Mouse (Mus musculus) stomach, embryonic 16.5 days (tissue): Measurements from ENCODE around the gene Cd164. TPM values are rescaled to one million over a fixed set of nuclear protein-coding genes. Genes with fewer than 3 reads are reported as not detected.

Source experiments
- ATAC-seq: fragments of 200-750 bp; cut with Nextera tagmentation; 2 replicates; pipeline ENCODE4 v1.8.0; 2017; ENCODE audit warnings: moderate number of reproducible peaks, moderate TSS enrichment; ENCODE audit not compliant: insufficient read depth, low FRiP score
- H3K27ac ChIP-seq: fragments of 300-500 bp; sonication (generic); 2 replicates; pipeline ENCODE4 v1.5.1; 2014; ENCODE audit warnings: low read length
- H3K27me3 ChIP-seq: fragments of 300-500 bp; sonication (generic); 2 replicates; pipeline ENCODE4 v1.6.1; 2014; ENCODE audit warnings: low read length, control low read depth, mixed read lengths; ENCODE audit not compliant: control insufficient read depth, insufficient read depth
- H3K36me3 ChIP-seq: fragments of 300-500 bp; sonication (generic); 2 replicates; pipeline ENCODE4 v1.6.1; 2014; ENCODE audit warnings: low read length; ENCODE audit not compliant: control insufficient read depth, insufficient read depth
- H3K4me1 ChIP-seq: fragments of 300-500 bp; sonication (generic); 2 replicates; pipeline ENCODE4 v1.6.1; 2014; ENCODE audit warnings: low read length, control low read depth, mixed read lengths; ENCODE audit not compliant: control insufficient read depth, insufficient read depth
- H3K4me2 ChIP-seq: fragments of 300-500 bp; sonication (generic); 2 replicates; pipeline ENCODE4 v1.6.1; 2014; ENCODE audit warnings: low read depth, low read length, mixed read lengths
- H3K4me3 ChIP-seq: fragments of 300-500 bp; sonication (generic); replicated peaks from 2 replicates; pipeline ENCODE4 v1.5.1; 2014; ENCODE audit warnings: mild to moderate bottlenecking, low read length
- H3K9ac ChIP-seq: fragments of 300-500 bp; sonication (generic); 2 replicates; pipeline ENCODE4 v1.6.1; 2014; ENCODE audit warnings: low read length
- H3K9me3 ChIP-seq: fragments of 300-500 bp; sonication (generic); replicated peaks from 2 replicates; pipeline ENCODE4 v1.6.1; 2016; ENCODE audit warnings: low read length, control low read depth; ENCODE audit not compliant: control insufficient read depth
- WGBS: fragments of 180-500 bp; shearing (Covaris S2); extraction: QIAGEN DNeasy Blood & Tissue Kit; methylation state at CpG from one replicate; pipeline ENCODE4 v1.1.7; 2014; 5-methylcytosine and 5-hydroxymethylcytosine counted together
- polyA plus RNA-seq: library from polyadenylated mRNA; unstranded; fragments of >200 nt; fragmentation: Nextera tagmentation; extraction: Ambion mirVana; gene quantifications from 2 replicates; pipeline ENCODE4 v1.2.1, GENCODE M21; 2015

Cd164 gene
- polyA plus RNA-seq, 1 experiment from 2014 or later = 181 TPM

DNA sequence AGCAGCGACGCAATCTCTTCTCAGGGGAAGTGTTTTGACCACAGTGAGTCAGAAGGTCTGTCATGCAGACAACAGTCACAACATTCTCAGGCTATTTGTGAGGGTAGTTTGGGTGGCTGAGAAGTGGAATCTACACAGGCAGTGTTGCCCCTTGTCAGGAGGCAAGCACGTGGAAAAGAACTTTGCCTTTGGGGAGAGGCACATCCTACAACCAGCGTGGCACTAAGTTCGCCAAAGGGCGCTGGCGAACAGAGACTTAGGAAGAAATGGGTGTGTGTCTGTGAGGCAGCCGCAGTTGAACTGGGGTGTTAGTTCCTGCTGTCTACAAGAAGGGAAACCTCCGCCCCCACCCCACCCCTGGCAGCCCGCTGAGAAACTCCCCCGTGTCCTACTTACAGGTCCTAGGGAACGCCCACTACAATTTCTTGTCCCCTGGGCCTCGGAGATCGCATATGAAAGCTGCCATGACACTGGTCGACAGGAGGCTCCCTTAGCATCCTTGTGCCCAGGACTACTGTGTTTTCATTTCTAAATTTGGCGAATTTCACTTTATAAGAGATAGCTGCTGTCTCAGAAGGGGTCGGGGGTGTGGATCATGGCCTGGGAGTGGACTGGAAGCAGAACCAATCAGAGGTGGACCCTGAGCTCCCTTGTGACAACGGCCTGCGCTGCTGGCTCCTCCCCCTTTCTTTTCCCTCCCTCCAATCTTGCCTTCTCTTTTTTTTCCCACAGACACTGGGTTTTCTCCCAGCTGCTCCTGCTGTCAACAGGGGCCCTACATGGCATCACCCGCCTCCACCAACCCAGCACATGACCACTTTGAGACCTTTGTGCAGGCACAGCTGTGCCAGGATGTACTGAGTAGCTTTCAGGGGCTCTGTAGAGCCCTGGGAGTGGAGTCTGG lies 41.7 kb upstream of the Cd164 start:
- peak overlapping the region; percentile 79 for H3K4me2 ChIP-seq
- peak overlapping the region; percentile 84 for H3K9ac ChIP-seq
- 6% methylated on average over 20 of the region's 20 CpGs for WGBS
- peaks cover 21% of the 10 kb centered on the region for H3K4me1 ChIP-seq
- H3K27me3 ChIP-seq = no peaks in the 10 kb centered on the region
- H3K4me3 ChIP-seq = peak overlapping the region; percentile 73
- no peaks in the 10 kb centered on the region for H3K9me3 ChIP-seq
- no peaks in the 10 kb centered on the region for H3K36me3 ChIP-seq
- ATAC-seq = peak; percentile 77
- H3K27ac ChIP-seq = peak overlapping the region; percentile 80

DNA sequence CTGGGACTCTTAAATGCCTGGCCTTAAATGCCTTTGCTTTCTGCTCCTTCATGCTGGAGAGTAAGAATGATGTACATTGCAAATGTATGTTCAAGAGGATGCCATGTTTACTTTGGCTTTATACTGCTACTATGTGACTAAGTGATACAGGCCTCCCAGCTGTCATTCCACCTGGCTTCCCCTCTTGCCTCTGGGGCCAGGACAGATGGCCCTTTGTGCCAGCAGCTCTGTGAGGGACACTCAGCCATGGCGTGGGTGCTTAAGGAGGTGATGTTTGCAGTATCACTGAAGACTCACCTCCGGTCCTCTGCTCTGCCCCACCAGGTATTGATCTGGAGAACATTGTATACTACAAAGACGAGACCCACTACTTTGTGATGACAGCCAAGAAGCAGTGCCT lies 39.3 kb upstream of the Cd164 start:
- no peaks in the 10 kb centered on the region for H3K27me3 ChIP-seq
- no peaks in the 10 kb centered on the region for H3K9me3 ChIP-seq
- no peak for ATAC-seq
- H3K4me3 ChIP-seq = no peak overlapping the region
- H3K4me2 ChIP-seq = no peak overlapping the region
- H3K27ac ChIP-seq = no peak overlapping the region
- 87% methylated on average over 3 of the region's 3 CpGs for WGBS
- 0 out of 2 replicates have a peak, but pooled peaks cover 3% of the 10 kb centered on the region for H3K36me3 ChIP-seq
- H3K9ac ChIP-seq = no peak overlapping the region; the same call in 1 of the 2 replicates
- peaks cover 12% of the 10 kb centered on the region for H3K4me1 ChIP-seq

DNA sequence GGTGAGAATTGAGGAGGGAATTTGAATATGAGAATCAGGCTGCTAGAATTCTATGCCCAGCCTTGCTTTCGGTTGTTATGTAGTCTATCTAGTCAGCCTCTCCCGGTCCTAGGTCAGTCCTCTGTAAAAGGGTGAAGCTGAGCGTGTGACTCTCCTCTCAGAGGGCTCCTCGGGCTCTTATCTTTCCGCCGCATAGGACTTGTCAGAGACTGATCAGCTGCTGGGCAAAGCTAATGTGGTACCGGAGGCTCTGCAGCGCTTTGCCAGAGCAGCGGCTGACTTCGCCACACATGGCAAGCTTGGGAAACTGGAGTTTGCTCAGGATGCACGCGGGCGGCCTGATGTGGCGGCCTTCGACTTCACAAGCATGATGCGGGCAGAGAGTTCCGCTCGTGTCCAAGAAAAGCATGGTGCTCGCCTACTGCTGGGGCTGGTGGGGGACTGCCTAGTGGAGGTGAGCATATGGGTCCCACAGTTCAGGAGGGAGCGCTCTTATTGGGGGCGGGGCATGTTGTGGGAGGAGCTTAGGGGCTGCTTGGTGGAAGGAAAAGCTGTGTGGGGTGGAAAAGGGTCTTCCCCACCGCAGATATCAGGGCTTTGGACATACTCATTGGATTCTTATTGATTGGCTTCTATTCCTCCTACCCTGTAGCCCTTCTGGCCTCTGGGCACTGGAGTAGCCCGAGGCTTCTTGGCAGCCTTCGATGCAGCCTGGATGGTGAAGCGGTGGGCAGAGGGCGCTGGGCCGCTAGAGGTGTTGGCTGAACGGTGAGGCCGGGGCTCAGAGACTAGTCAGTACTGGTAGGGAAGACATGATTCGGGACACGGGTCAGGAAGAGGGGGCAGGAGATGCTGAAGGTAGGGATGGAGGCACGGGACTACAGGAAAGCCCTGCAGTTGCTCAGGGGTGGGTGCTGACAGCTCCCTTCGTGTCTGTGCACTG lies 38.0 kb upstream of the Cd164 start:
- no peak overlapping the region for H3K4me2 ChIP-seq
- peaks cover 4% of the 10 kb centered on the region for H3K4me1 ChIP-seq
- 63% methylated on average over 33 of the region's 33 CpGs for WGBS
- 0 out of 2 replicates have a peak, but pooled peaks cover 3% of the 10 kb centered on the region for H3K36me3 ChIP-seq
- H3K4me3 ChIP-seq = no peak overlapping the region
- ATAC-seq = no peak
- H3K9ac ChIP-seq = no peak overlapping the region
- H3K27ac ChIP-seq = no peak overlapping the region
- no peaks in the 10 kb centered on the region for H3K9me3 ChIP-seq
- H3K27me3 ChIP-seq = no peaks in the 10 kb centered on the region

DNA sequence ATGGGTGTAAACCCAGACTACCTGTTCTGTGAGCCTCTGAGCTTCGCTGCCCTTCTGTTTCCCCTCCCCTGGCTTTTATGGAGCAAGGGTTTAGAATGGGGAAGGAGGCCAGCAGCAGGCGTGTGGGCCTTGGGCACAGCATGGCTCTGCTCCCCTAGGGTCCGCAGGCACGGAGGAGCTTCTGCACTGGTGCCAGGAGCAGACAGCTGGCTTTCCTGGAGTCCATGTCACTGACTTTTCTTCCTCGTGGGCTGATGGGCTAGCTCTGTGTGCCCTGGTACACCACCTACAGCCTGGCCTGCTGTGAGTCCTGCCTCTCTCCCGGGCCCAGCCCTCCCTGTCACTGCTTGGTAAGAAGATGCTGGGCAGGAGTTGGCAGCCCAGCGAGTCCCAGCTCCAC lies 36.8 kb upstream of the Cd164 start:
- no peak for ATAC-seq
- Histone ChIP-seq H3K9ac (no peak overlapping the region), H3K9me3 (no peaks in the 10 kb centered on the region), H3K4me2 (no peak overlapping the region), H3K27ac (no peak overlapping the region), H3K4me1 (peaks cover 7% of the 10 kb centered on the region), H3K4me3 (no peak overlapping the region), H3K36me3 (0 out of 2 replicates have a peak, but pooled peaks cover 3% of the 10 kb centered on the region), H3K27me3 (no peaks in the 10 kb centered on the region)
- 84% methylated on average over 7 of the region's 7 CpGs for WGBS

DNA sequence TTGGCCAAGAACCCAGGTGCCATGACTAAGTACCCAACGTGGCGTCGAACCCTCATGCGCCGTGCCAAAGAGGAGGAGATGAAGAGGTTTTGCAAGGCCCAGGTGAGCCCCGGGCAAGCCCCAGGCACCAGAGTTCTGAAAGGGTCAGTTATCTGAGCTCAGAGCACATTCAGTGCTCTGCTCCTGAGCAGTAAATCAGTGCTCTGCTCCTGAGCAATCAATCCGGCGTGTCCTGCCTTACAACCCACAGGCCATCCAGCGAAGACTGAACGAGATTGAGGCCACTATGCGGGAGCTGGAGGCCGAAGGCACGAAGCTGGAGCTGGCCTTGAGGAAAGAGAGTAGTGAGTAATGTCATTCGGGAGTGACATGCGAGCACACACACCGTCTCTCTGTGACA lies 33.4 kb upstream of the Cd164 start:
- Histone ChIP-seq H3K4me3 (no peak overlapping the region), H3K27me3 (no peaks in the 10 kb centered on the region), H3K9me3 (no peaks in the 10 kb centered on the region), H3K36me3 (0 out of 2 replicates have a peak, but pooled peaks cover 3% of the 10 kb centered on the region), H3K4me1 (peaks cover 17% of the 10 kb centered on the region), H3K9ac (no peak overlapping the region), H3K27ac (no peak overlapping the region), H3K4me2 (no peak overlapping the region)
- 87% methylated on average over 16 of the region's 16 CpGs for WGBS
- no peak for ATAC-seq

DNA sequence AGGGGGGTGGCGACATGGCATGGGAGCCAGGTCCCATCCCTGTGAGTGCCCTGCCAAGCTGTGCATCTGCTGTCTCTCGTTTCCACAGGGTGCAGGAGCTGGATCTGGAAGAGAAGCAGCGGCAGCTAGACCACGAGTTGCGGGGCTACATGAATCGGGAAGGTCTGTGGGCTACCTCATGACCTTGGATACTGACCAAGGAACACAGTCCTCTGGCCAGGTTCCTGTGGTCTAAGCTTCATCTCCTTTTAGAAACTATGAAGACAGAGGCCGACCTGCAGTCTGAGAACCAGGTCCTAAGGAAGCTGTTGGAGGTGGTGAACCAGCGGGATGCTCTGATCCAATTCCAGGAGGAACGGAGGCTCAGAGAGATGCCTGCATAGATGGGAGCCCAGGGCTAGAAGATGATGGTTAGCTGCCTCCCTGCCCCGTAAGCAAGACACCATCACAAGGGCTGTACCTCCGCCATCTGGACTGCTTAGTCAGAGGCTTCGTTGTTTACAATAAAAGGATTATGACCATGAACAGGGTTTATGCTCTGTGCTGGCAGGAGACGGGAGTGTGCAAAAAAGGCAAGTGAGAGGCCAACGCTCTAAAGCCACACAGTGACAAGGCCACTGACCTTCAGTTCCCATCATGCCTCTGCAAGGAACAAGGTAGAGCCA lies 32.6 kb upstream of the Cd164 start:
- no peak overlapping the region for H3K4me3 ChIP-seq
- 71% methylated on average over 14 of the region's 14 CpGs for whole genome bisulfite sequencing
- peaks cover 17% of the 10 kb centered on the region for H3K4me1 ChIP-seq
- 0 out of 2 replicates have a peak, but pooled peaks cover 3% of the 10 kb centered on the region for H3K36me3 ChIP-seq
- no peak for ATAC-seq
- no peak overlapping the region for H3K9ac ChIP-seq
- no peaks in the 10 kb centered on the region for H3K27me3 ChIP-seq
- H3K4me2 ChIP-seq = no peak overlapping the region
- no peak overlapping the region for H3K27ac ChIP-seq
- H3K9me3 ChIP-seq = no peaks in the 10 kb centered on the region

DNA sequence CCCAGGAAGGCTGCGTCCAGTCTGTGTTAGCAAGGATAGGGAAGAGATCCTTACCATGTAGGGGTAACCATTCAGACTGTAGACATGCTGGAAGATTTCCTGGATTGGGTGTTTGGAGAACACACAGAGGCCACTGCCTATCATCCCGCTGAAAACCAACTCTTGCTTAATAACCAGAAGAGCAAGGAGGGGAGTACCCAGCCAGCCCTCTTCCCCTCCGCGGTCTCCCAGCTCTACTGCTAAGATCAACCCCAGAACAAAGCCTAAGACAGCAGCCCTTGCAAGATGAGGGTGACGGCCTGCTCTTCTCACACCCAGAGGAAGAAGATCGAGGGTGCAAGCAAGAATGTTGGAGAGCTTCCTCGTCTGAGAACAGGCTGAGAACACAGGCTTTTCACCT lies 30.3 kb upstream of the Cd164 start:
- H3K36me3 ChIP-seq = no peaks in the 10 kb centered on the region
- no peaks in the 10 kb centered on the region for H3K9me3 ChIP-seq
- ATAC-seq = no peak
- 23% methylated on average over 7 of the region's 7 CpGs for WGBS
- peak overlapping the region; percentile 100 for H3K4me2 ChIP-seq
- no peaks in the 10 kb centered on the region for H3K27me3 ChIP-seq
- peaks cover 17% of the 10 kb centered on the region for H3K4me1 ChIP-seq
- no peak overlapping the region for H3K27ac ChIP-seq
- H3K4me3 ChIP-seq = peak overlapping the region; percentile 79
- H3K9ac ChIP-seq = peak overlapping the region; percentile 85

DNA sequence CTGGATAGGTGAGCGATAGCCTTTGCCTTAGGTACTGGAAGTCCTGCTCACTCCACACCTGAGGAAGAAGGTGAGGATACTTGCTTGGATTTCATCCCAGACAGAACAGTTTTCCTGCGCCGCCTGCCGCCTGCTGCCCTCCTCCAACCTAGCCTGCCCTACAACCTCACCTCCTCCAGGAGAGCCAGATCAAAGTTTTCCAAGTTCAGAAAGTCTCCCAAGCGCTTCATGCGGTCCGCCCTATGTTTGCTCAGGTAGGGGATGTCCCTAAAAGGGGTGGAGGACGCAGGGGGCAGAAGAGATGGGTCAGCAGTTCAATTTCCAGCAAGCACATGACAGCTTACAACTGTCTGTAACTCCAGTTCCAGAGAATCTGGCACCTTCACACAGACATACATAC lies 29.9 kb upstream of the Cd164 start:
- WGBS = 22% methylated on average over 8 of the region's 8 CpGs
- H3K4me3 ChIP-seq = peak overlapping the region; percentile 79
- H3K9me3 ChIP-seq = no peaks in the 10 kb centered on the region
- no peaks in the 10 kb centered on the region for H3K36me3 ChIP-seq
- H3K4me2 ChIP-seq = peak overlapping the region; percentile 100
- H3K27ac ChIP-seq = no peak overlapping the region
- peak overlapping the region; percentile 85 for H3K9ac ChIP-seq
- peaks cover 17% of the 10 kb centered on the region for H3K4me1 ChIP-seq
- no peak for ATAC-seq
- no peaks in the 10 kb centered on the region for H3K27me3 ChIP-seq
